Mouse (Mus musculus) ZHBTc4 (cell line): Measurements from ENCODE around the gene Ucn.

Source experiments
- DNase-seq: peaks from one replicate; pipeline ENCODE4 v3.0.0-alpha.2; 2011; ENCODE audit warnings: low read depth, low spot score

Gene Ucn

GRCm38 (mm10) chr5:31108000-31108490, 30.6 kb downstream of the Ucn start, which contains the start of gene Slc30a3:
Gene Slc30a3, minus strand, starts transcription at chr5:31108237.
- no peak for DNase-seq

- no peak for DNase-seq
Measured at GRCm38 (mm10) chr5:31105814-31106335, 32.8 kb downstream of the Ucn start, which contains the start of gene Dnajc5g. Gene Dnajc5g, plus strand, starts transcription at chr5:31106285.

DNA sequence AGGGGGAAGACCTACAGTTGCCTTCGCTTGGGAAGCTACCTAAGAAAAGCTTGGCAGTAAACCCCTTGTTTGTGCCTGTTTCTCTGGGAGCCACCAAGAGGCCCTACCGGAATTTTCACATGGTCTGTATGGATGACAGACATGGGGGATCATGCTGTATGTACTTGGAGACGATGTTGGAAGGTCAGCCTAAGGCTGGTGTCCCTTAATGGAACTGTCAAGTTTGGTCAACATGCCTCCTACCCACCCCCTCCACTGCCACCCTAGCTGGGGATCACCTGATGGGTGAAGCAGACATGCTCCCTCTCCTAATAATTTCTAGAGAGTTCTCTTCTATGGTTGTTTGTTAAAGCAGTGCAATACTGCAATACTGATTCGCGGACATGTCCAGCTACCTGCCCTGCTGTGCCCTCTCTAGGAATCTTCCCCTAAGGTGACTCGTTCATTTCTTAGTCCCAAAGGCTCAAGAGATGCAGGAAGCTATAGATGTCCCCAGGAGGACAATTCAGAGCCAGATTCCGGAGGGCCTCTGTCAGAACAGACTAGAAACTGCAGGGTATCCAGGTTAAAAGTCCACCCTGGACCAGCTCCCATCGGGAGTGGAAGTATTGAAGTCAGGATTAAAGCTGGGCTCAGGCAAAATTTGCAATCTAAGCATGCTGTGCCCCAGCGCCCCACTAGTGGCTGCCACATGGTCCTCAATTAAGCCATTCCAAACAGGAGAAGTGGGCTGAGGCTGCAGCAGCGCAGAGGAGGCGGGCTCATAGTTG, 42.7 kb downstream of the Ucn start:
- DNase-seq: no peak

GRCm38 (mm10) chr5:31094799-31095691, 43.6 kb downstream of the Ucn start:
- peak; percentile 85 for DNase-seq

GRCm38 (mm10) chr5:31094100-31094798, 44.4 kb downstream of the Ucn start:
- DNase-seq: peak; percentile 39

DNA sequence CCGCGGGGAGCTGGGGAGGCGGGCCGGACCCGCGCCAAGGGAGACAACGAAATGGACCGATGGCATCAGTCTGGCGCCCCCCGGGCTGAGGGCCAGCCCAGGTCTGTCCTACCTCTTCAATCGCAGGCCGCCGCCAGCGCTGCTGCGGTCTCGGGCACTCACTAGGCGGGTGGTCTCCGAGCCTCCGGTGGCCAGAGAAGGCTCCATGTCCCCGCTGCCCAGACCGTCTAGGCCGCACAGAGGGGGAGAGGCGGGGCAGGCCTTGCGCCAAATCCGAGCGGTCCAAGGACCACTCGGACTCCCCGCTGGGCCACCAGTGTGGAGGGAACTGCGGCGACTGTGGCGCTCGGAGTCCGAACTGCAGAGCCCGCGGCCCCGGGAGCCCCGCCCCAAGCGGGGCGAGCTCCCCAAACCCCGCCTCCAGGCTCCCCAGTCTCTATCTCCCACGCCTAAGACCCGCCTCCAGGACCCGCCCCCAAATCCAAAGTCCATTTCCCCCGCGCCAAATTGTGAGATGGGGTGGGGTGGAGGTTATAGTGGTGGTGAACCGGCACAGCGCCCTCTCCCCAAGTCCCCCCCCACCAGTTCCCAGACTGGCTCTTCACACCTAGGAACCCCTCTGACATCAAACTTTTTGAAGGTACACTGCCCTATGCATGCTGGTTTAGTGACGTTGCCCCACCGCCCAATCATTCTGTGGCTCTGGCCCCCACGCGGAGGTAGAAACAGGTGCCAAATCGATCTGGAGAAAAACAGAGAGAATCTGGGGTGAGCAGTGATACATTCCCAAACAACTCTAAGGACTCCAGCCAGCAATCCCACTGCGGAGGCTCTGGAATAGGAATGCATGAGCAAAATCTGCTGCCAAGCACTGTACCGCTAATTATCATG, 45.2 kb downstream of the Ucn start:
- DNase-seq: peak; percentile 67

- no peak for DNase-seq
Measured at GRCm38 (mm10) chr5:31092231-31092975, 46.2 kb downstream of the Ucn start.
